Mouse (Mus musculus) neutrophil, adult 83 days (primary cell): ENCODE measurements around the gene Rab13. TPM values are rescaled to one million over a fixed set of nuclear protein-coding genes. Genes with fewer than 3 reads are reported as not detected.

Experiments
- total RNA-seq, 2 experiments: library from RNA; stranded (reverse); gene quantifications; one replicate each; pipeline ENCODE4 v1.2.4; 2023

Gene Rab13
- 1 to 10 TPM; 3.2 to 3.8 TPM for total RNA-seq

DNA sequence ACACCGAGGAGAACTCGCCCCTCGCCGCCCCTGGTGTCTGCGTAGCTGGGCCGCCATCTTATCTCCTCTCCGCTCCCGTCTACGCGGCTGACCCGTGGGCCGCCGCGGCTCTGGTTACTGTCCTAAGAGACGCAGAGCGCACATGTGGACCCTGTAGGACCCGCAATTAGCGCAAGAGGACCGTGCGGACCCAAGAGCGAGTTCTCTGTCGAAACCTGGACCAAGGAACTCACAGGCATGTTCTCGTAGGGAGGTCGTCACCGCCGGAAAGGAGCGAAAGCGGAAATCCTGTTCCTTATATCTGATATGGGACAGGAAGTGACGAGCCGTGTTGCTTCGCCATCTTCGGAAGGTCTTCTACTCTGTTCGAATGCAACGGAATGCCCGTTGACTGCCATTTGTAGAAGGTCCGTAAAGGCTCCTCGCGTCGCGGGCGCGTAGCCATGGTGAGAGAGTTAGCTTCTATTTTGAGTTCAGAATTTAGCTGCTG lies at the start of gene Rab13, which contains the start of gene Rps27:
Gene Rab13 (plus strand): TSS at position 319 of the 490 bp plus-strand sequence.
Gene Rps27 (minus strand): TSS at position 275 of the 490 bp plus-strand sequence.

DNA sequence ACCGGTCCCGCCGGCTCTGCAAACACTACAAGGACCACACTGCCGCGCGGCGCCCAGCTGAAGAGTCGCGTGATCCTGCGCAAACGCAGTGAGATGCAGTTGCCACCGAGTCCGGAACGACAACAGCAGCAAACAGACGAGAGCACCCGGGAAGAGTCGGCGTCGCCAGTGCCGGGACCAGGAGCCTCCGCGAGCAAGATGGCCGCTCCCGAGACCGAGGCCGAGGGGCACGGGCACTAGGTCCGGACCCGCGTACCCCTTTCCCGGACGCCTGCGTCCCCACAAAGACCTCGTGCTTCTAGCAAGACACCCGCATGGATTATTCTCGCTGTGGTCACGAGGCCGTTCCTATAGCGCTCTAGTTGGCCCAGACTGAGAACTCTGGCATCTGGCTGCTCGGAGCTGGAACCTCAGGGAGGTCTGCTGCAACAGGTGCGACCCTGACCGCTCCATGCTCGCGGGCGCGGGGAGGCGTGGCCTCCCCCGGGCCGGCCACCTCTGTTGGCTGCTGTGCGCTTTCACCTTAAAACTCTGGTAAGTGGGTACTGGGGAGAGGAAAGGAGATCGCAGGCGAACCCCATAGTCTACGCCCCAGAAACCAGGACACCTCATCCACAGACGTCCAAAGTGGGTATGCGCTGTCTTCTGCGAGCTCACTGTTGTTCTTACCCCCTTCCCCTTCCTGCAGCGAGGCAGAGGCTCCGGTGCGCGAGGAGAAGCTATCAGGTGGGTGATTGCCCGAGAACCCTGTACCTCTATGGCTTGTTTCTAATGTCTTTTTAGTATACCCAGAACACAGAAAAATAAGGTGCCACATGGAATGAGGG lies 18.2 kb downstream of the Rab13 start, which contains the start of gene Jtb:
Gene Jtb (plus strand): TSS at position 91 of the 827 bp plus-strand sequence.

DNA sequence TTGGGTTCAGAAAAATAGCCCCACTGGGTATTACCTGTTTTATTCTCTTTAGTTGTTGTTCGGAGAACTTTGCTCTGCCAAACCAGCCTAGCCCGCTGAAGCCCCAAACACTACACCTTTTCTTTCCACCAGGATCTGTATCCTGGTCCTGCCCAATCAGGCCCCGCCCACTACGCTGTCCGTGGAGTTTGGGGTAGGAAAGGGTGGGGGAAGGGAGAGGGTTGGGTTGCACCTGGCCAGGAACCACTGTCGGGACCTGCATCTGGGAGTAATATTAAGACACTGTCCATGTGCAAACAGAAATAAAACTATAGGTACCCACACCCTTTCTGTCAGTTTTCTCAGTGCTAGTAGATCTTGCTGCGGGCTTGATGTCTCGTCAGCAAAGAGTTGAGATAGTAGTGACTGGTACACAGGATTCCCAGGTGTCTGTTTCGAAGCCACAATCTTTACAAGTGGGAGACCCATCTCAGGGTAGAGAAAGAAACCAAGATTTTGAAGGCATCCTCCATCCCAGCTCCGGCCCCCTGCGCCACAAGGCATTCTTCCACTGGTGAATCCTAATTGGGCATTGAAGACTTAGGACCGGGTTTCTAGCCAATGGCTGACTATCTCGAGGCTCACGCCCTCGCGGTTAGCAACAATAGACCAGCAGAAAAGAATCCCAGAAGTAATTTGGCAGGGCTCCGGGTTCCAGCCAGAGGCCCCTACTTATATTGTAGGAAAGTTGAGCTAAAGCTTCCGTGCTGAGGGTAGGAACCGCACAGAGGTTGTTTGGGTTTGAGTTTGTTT lies 29.7 kb downstream of the Rab13 start, which contains the start of gene Creb3l4:
Gene Creb3l4 (minus strand): TSS at position 529 of the 792 bp plus-strand sequence.

DNA sequence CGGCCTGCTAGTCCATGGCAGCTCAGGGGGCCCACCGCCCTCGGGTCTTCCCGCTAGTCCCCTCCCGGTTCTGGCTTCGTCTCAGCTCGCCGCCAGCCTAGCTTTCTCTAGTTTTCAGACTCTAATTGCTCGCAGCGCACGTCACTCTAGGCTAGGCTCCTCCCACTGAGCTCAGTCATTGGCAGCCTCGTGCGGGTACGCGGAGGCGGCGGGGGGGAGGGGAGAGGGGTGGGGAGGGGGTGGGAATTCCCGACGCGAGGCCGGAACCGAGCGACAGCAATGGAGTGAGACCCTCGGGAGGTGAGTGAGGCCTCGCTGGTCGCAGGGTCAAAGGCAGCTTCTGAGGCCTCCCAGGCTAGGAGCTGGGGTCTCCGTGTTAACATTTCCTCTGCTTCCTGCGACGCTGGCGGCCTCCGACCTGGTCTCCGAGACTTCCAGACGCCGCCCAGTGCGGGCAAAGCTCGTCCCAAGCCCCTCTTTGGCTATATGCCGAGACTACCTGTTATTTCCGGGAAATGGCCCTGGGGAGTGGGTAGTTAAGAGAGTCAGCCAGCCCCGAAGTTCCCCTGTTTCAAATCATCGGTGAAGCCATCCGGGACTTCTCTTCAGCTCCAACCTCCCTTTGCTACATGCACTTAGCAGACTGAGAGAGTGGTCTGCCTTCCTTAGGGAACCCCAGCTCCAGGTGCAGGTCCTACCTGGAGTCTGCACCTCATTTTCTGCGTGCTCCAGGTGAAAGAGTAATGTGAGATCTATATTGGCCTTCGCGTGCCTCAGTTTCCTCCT lies 34.7 kb downstream of the Rab13 start, which contains the start of gene Slc39a1:
Gene Slc39a1 (plus strand): TSS at position 213 of the 786 bp plus-strand sequence.

DNA sequence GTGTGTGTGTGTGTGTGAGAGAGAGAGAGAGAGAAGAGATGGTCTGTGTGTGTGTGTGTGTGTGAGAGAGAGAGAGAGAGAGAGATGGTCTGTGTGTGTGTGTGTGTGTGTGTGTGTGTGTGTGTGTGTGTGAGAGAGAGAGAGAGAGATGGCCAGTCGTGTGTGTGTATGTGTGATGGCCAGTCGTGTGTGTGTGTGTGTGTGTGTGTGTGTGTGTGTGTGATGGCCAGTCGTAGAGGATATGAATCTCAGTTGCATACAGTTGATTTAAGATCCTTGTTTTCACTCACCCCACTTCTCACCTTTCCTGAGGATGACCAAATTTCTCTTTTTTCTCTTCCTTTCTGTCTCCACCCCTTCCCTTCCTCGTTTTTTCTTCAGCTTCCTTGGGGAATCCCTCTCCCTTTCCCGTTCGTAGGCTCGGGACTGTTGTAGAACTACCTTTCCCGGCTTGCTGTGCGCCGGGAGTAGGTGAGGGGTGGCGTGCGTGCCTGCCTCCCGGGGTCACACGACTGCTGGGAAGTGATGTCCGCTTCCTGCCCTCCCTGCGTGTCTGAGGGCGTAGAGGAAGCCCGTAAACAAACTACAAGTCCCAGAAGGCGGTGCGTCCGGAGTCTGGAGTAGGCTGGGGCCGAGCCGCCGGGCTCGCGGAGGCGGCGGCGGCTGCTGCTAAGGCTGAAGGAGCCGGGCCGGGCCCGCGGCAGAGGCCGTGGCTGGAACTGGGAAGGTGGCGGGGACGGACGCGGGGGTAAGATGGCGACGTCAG lies 40.3 kb downstream of the Rab13 start, which contains the start of gene Crtc2:
Gene Crtc2 (plus strand): TSS at position 511 of the 766 bp plus-strand sequence.

GRCm38 (mm10) chr3:90265034-90265931 lies 51.8 kb downstream of the Rab13 start, which contains the start of gene Dennd4b:
Gene Dennd4b, plus strand, starts transcription at chr3:90265185.

Other genes with a start within 250 kb of the Rab13 start
- gene Hax1, start 214.9 kb upstream of the Rab13 start, total RNA-seq: 10 to 100 TPM; 40.6 to 48.0 TPM
- gene 4933434E20Rik, start 162.1 kb upstream of the Rab13 start, total RNA-seq: 10 to 100 TPM; 47.2 TPM
- gene Ubap2l, start 161.1 kb upstream of the Rab13 start, total RNA-seq: 100 to 1,000 TPM; 131 to 133 TPM
- 100 to 1,000 TPM; 729 to 799 TPM for gene Tpm3, start 141.0 kb upstream of the Rab13 start, total RNA-seq
- 1 to 10 TPM; 1.0 to 1.1 TPM for gene Nup210l, start 109.6 kb upstream of the Rab13 start, total RNA-seq
- gene Rps27, start within 50 bp of the Rab13 start, total RNA-seq: 1,000 to 10,000 TPM; 1,754 to 1,801 TPM
- gene Jtb, start 17.9 kb downstream of the Rab13 start, total RNA-seq: 10 to 100 TPM; 24.6 to 27.2 TPM
- gene Creb3l4, start 29.8 kb downstream of the Rab13 start, total RNA-seq: not detected
- gene Slc39a1, start 34.5 kb downstream of the Rab13 start, total RNA-seq: 10 to 100 TPM; 22.1 to 22.5 TPM
- gene Crtc2, start 40.5 kb downstream of the Rab13 start, total RNA-seq: 10 to 100 TPM; 62.8 to 67.5 TPM
- 10 to 100 TPM; 54.4 to 63.2 TPM for gene Dennd4b, start 51.5 kb downstream of the Rab13 start, total RNA-seq
- gene Gatad2b, start 79.5 kb downstream of the Rab13 start, total RNA-seq: 10 to 100 TPM; 64.9 to 68.2 TPM
- gene Slc27a3, start 176.2 kb downstream of the Rab13 start, total RNA-seq: 1 to 10 TPM; 1.4 to 2.5 TPM
- gene Ints3, start 219.9 kb downstream of the Rab13 start, total RNA-seq: 10 to 100 TPM; 43.1 to 53.5 TPM